Mouse (Mus musculus) liver, embryonic 16.5 days (tissue): ENCODE measurements around the gene Ezh1. TPM values are rescaled to one million over a fixed set of nuclear protein-coding genes. Genes with fewer than 3 reads are reported as not detected.
"Not testable (repeated sequence)": the region's sequence is repeated elsewhere in the genome, so short reads cannot be mapped to it uniquely, and the experiment has no call there.

ENCODE experiments used
- ATAC-seq: fragments of 200-750 bp; cut with Nextera tagmentation; 2 replicates; pipeline ENCODE4 v1.8.0; 2017; ENCODE audit warnings: low read depth, mild to moderate bottlenecking, moderate number of reproducible peaks, moderate library complexity
- H3K27ac ChIP-seq: fragments of 300-500 bp; sonication (generic); 2 replicates; pipeline ENCODE4 v1.5.1; 2014; ENCODE audit warnings: mild to moderate bottlenecking, low read length
- H3K27me3 ChIP-seq: fragments of 300-500 bp; sonication (generic); 2 replicates; pipeline ENCODE4 v1.6.1; 2014; ENCODE audit warnings: low read depth, low read length, mixed read lengths; ENCODE audit not compliant: control insufficient read depth, insufficient read depth
- H3K36me3 ChIP-seq: fragments of 300-500 bp; sonication (generic); 2 replicates; pipeline ENCODE4 v1.6.1; 2014; ENCODE audit warnings: mild to moderate bottlenecking; ENCODE audit not compliant: control insufficient read depth, insufficient read depth
- H3K4me1 ChIP-seq: fragments of 300-500 bp; sonication (generic); 2 replicates; pipeline ENCODE4 v1.6.1; 2014; ENCODE audit warnings: low read depth, low read length, mixed read lengths; ENCODE audit not compliant: control insufficient read depth
- H3K4me2 ChIP-seq: fragments of 300-500 bp; sonication (generic); 2 replicates; pipeline ENCODE4 v1.6.1; 2014; ENCODE audit warnings: low read depth, low read length, mixed read lengths
- H3K4me3 ChIP-seq: fragments of 300-500 bp; sonication (generic); 2 replicates; pipeline ENCODE4 v1.5.1; 2014; ENCODE audit warnings: low read depth, mild to moderate bottlenecking, low read length
- H3K9ac ChIP-seq: fragments of 300-500 bp; sonication (generic); 2 replicates; pipeline ENCODE4 v1.6.1; 2014; ENCODE audit warnings: low read depth, low read length
- H3K9me3 ChIP-seq: fragments of 300-500 bp; sonication (generic); replicated peaks from 2 replicates; pipeline ENCODE4 v1.6.1; 2016; ENCODE audit warnings: low read length; ENCODE audit not compliant: control insufficient read depth
- WGBS: fragments of 180-500 bp; shearing (Covaris S2); extraction: QIAGEN DNeasy Blood & Tissue Kit; methylation state at CpG from one replicate; pipeline ENCODE4 v1.1.7; 2014; ENCODE audit not compliant: insufficient replicate concordance; 5-methylcytosine and 5-hydroxymethylcytosine counted together
- polyA plus RNA-seq: library from polyadenylated mRNA; unstranded; fragments of >200 nt; fragmentation: Nextera tagmentation; extraction: Ambion mirVana; gene quantifications from 2 replicates; pipeline ENCODE4 v1.2.1, GENCODE M21; 2015

Ezh1 gene
- polyA plus RNA-seq, 1 experiment from 2014 or later, result 12.5 TPM

DNA sequence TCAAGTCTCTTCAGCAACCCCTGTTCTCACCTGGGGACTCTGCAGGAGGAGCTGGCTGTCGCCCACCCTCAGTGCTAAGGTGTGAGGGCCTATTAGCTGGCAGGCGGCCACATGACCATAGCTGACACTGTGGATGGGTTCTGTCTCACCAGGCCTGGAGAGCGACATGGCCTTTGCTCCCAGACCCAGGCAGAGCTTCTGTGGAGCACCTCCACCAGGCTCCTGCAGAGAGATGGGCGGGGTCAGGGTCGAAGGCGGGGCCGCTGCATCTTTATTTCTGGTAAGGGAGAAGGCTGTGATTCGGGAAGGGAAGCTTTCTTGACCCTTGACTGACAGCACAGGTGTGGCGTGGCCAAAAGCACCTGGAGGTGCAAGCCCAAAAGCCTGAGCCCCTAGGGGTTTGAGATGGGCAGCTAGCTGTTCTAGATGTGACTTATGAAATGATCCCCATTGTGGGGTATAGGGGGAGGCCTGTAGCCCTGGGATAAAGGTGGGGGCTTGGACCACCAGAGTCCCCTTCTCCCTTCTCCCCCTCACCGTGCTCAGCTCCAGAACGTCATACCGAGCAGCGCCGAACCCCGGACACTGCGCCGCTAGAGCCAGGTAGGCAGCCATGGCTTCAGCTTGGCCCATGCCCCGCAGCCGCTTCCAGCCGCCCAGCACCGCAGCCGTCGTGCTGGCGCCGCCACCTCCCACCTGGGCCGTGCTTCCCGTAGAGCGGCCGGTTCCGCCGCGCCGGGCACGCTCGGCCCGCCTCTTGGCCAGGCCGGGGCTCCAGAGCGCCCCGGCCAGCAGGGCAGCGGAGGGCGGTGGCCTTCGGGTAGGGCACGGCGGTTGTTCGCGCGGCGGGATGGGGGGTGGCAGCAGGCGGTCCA, 62.5 kb downstream of the Ezh1 start:
- Histone ChIP-seq H3K9ac (no peak overlapping the region), H3K9me3 (no peaks in the 10 kb centered on the region), H3K27ac (no peak overlapping the region), H3K27me3 (peaks cover 66% of the 10 kb centered on the region), H3K4me2 (peak overlapping the region; percentile 17; the same call in 1 of the 2 replicates), H3K36me3 (no peaks in the 10 kb centered on the region), H3K4me3 (no peak overlapping the region; the same call in 1 of the 2 replicates), H3K4me1 (peaks cover 20% of the 10 kb centered on the region)
- no peak for ATAC-seq
- WGBS, result 14% methylated on average over 49 of the region's 49 CpGs

DNA sequence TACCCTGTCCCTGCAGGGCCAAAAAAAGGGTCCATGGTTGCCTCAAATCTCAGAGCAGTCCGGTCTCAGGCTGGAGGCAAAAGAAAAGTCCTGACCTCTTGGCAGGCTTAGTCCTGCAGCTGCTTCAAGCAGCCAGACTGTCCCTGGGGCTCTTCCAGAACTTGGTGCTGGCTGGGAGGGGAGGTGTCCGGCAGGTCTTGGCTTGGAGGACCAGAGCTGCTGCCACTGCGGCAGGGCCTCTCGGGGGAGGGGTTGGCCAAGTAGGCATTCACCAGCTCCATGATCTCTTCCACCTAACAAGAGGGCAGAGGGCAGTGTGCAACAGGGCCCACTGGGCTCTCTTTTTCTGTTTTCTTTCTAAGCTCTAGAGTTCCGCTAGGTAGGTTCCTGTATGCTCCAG, 63.5 kb downstream of the Ezh1 start:
- WGBS, result 62% methylated on average over 5 of the region's 5 CpGs
- ATAC-seq, result no peak
- Histone ChIP-seq H3K4me3 (no peak overlapping the region), H3K4me1 (peaks cover 20% of the 10 kb centered on the region), H3K9ac (no peak overlapping the region), H3K4me2 (no peak overlapping the region), H3K36me3 (no peaks in the 10 kb centered on the region), H3K9me3 (no peaks in the 10 kb centered on the region), H3K27me3 (peaks cover 57% of the 10 kb centered on the region), H3K27ac (no peak overlapping the region)

DNA sequence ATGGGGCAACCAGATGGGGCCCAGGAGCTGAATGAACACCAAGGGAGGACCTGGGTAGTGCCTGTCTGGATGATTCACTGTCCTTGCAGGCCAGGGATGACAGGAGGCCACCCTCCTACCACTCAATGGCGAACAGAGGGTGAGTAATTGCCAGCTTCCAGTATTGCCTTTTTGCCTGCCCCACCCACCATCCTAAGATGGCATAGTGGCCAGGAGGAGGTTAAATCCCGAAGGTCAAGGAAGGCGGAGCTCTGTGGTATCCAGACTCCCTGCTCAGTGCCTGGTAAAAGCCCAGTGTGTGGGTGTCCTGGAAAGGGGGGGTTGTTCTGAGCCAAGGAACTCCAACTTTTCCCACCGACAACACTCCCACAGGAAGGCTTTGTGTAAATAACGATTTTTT, 64.0 kb downstream of the Ezh1 start:
- Histone ChIP-seq H3K27ac (no peak overlapping the region), H3K27me3 (peaks cover 52% of the 10 kb centered on the region)
- WGBS, result 54% methylated on average over 5 of the region's 5 CpGs

DNA sequence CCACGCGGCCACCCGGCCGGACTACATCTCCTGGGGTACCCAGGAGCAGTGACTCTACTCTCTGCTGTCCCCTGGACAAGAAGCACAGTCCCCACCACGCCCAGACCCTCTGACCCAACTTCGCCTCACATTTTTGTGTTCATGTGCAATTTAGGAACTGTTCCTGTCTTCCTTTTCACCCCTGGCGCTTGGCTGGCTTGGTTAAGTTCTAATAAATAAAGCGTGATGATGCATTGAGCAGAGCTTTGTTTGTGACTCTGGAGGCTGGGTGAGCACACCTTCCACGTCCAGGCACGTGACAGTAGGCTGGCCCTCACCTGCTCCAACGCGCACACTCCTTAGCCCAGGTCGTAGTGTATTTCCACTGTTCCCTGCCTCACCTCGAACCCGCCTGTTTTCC, 64.7 kb downstream of the Ezh1 start:
- no peak for ATAC-seq
- Histone ChIP-seq H3K4me2 (no peak overlapping the region), H3K27ac (no peak overlapping the region), H3K4me3 (no peak overlapping the region), H3K9me3 (no peaks in the 10 kb centered on the region), H3K36me3 (no peaks in the 10 kb centered on the region), H3K4me1 (peaks cover 20% of the 10 kb centered on the region), H3K9ac (no peak overlapping the region), H3K27me3 (peaks cover 47% of the 10 kb centered on the region)
- 73% methylated on average over 15 of the region's 15 CpGs for WGBS

More for the DNA sequence above, 64.0 kb downstream of the Ezh1 start:
- Histone ChIP-seq H3K4me1 (peaks cover 20% of the 10 kb centered on the region), H3K9me3 (no peaks in the 10 kb centered on the region), H3K4me3 (no peak overlapping the region), H3K4me2 (no peak overlapping the region), H3K9ac (no peak overlapping the region), H3K36me3 (no peaks in the 10 kb centered on the region)
- ATAC-seq, result no peak

DNA sequence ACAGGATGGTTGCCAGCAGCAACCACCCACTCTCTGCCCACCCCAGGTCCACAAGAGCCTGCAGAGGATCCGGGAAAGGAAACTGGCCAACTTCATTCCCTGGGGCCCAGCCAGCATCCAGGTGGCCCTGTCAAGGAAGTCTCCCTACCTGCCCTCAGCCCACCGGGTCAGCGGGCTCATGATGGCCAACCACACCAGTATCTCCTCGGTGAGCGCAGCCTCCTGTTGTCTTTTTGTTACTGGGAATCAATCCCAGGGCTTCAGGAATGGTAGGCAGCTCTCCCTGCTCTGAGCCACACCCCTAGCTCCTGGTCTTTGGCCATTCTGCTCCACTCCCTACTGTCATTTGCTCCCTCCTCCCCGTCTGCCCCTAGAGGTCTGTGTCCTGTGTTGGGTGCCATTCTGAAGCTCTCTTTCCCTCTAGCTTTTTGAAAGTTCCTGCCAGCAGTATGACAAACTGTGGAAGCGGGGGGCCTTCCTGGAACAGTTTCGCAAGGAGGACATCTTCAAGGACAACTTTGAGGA, 65.2 kb downstream of the Ezh1 start:
- H3K4me2 ChIP-seq, H3K9ac ChIP-seq, H3K9me3 ChIP-seq, H3K4me3 ChIP-seq, H3K27ac ChIP-seq, H3K36me3 ChIP-seq, ATAC-seq: not testable (repeated sequence)
- Histone ChIP-seq H3K4me1 (peaks cover 20% of the 10 kb centered on the region), H3K27me3 (peaks cover 47% of the 10 kb centered on the region)
- 69% methylated on average over 4 of the region's 8 CpGs for WGBS

DNA sequence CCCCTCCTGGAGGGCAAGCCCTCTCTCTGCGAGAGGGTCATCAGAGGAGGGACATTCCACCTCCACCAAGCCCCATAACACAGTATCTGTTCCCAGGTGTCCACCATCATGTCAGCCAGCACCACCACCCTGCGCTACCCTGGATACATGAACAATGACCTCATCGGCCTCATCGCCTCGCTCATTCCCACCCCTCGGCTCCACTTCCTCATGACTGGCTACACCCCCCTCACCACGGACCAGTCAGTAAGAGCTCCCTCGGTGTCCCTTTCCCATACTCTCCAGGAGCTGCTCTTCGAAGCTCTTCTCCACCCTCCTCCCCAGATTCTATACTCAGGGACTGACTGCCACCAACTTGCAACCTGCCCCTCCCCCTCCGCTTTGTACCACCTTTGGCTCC, 66.1 kb downstream of the Ezh1 start:
- Histone ChIP-seq H3K27me3 (peaks cover 47% of the 10 kb centered on the region), H3K4me1 (peaks cover 17% of the 10 kb centered on the region)
- H3K36me3 ChIP-seq, H3K4me3 ChIP-seq, H3K9ac ChIP-seq, H3K4me2 ChIP-seq, H3K27ac ChIP-seq, ATAC-seq, H3K9me3 ChIP-seq: not testable (repeated sequence)
- WGBS, result 38% methylated on average over 8 of the region's 10 CpGs

DNA sequence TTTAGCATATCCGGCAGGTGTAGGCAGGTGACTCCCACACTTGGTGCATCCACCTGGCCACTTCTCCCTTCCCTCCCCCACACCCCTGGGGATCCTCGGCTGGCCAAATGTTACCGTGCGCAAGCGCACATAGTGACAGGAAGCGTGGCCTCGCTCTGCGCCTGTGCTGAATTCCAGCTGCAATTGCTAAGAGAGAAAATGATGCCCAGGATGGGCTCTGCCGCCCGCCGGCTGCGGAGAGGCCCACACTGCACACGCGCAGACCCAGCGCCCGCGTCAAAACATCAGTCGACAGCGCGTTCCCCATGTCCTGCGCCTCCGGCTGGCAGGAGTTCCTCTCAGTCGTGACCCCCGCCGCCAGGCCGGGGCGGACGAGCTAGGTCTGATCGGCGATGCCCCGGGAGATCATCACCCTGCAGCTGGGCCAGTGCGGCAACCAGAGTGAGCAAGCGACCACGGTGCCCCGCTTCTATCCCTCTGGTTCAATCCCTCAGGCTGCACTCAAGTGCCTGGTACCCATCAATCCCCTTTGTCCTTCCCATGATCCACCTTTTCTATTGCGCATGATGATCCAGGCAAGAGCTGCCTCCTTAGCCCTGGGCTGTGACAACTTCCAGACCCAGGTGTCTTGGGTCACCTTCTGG, 70.4 kb downstream of the Ezh1 start, which contains the start of gene Tubg2:
TSS of gene Tubg2 (plus strand) at position 180 of the 644 bp plus-strand sequence.
- 2% methylated on average over 36 of the region's 36 CpGs for WGBS
- Histone ChIP-seq H3K4me1 (no peaks in the 10 kb centered on the region), H3K4me3 (peak within 1 kb of the TSS; percentile 24), H3K4me2 (peak within 1 kb of the TSS; percentile 52), H3K9me3 (no peaks in the 10 kb centered on the region), H3K27ac (no peak within 1 kb of the TSS), H3K27me3 (peaks cover 17% of the 10 kb centered on the region), H3K36me3 (no peaks in the 10 kb centered on the region), H3K9ac (no peak within 1 kb of the TSS)
- ATAC-seq, result no peak

DNA sequence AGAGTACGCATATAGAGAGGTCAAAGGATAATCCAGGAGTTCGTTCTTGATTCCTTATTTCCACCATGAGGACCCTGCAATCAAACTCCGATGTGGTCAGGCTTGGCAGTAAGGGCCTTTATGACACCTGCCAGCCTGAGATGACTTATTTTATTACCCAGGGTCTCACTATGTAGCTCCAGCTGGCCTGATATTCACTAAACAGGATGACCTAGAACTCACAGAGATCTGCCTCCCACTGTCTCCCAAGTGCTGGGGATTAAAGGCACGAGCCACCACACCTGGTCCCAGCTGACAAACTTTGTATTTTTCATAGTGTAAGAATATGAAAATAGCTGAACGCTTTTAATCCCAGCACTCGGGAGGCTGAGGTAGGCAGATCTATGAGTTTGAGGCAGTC, 71.1 kb downstream of the Ezh1 start:
- H3K27me3 ChIP-seq, result peaks cover 17% of the 10 kb centered on the region
- no peak for ATAC-seq
- 52% methylated on average over 6 of the region's 6 CpGs for WGBS

DNA sequence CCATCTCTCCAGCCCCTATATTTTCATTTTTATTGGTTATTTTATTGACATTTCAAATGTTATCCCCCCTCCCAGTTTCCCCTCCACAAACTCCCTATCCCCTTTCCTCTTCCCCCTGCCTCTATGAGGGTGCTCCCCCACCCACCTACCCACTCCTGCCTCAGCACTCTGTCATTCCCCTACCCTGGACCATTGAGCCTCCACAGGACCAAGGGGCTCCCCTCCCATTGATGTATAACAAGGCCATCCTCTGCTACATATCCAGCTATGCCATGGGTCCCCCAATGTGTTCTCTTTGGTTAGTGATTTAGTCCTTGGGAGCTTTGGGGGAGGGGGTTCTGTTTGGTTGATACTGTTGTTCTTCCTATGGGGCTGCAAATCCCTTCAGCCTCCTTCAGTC, 71.6 kb downstream of the Ezh1 start:
- no peaks in the 10 kb centered on the region for H3K9me3 ChIP-seq

More for the DNA sequence above, 71.1 kb downstream of the Ezh1 start:
- H3K9me3 ChIP-seq, result no peaks in the 10 kb centered on the region
- H3K9ac ChIP-seq, result no peak overlapping the region
- no peaks in the 10 kb centered on the region for H3K36me3 ChIP-seq
- H3K4me3 ChIP-seq, result no peak overlapping the region
- no peaks in the 10 kb centered on the region for H3K4me1 ChIP-seq
- H3K27ac ChIP-seq, result no peak overlapping the region
- no peak overlapping the region for H3K4me2 ChIP-seq

More for the DNA sequence above, 71.6 kb downstream of the Ezh1 start:
- H3K4me2 ChIP-seq, result no peak overlapping the region
- no peak overlapping the region for H3K9ac ChIP-seq
- H3K36me3 ChIP-seq, result no peaks in the 10 kb centered on the region
- no peak for ATAC-seq
- H3K4me1 ChIP-seq, result no peaks in the 10 kb centered on the region
- H3K4me3 ChIP-seq, result no peak overlapping the region
- peaks cover 17% of the 10 kb centered on the region for H3K27me3 ChIP-seq
- H3K27ac ChIP-seq, result no peak overlapping the region
